ENCODE assay signal across 27 mouse cellular contexts in genomic region chr1:161392906-161393305, GRCm38 (mm10). TPM values are rescaled to one million over a fixed set of nuclear protein-coding genes. Genes with fewer than 3 reads are reported as not detected.
DNase-seq lines count a peak whose midpoint lies in the region; ATAC-seq and TF ChIP-seq lines count a peak whose summit lies in the region.
"Had no signal": no experiment of that assay in that cellular context is flagged by ENCODE, and none has a peak within 500 bp of the region (broad histone marks: within the 10 kb centered on the region; RNA-seq: fewer than 3 reads in every experiment).

No protein-coding gene starts in this region.

- WGBS in lung, postnatal 0 days, result 43% methylated on average over 10 of the region's 10 CpGs

- no peak overlapping the region for H3K4me2 ChIP-seq in lung, postnatal 0 days (replicated peaks; ENCODE audit: low read depth, low read length)
- peak overlapping the region; percentile 54 for H3K4me2 ChIP-seq in myocyte (ENCODE audit: low read depth)
- H3K4me2 ChIP-seq: embryonic facial prominence, embryonic 12.5 days; forebrain, embryonic 13.5 days; forebrain, embryonic 15.5 days had no signal

- H3ac ChIP-seq in myocyte (ENCODE audit: control insufficient read depth, insufficient read length), result no peak overlapping the region

- H3K9ac ChIP-seq in lung, postnatal 0 days (replicated peaks; ENCODE audit: low read depth), result no peak overlapping the region
- H3K9ac ChIP-seq: embryonic facial prominence, embryonic 12.5 days; forebrain, embryonic 13.5 days; forebrain, embryonic 15.5 days; forebrain, postnatal 0 days had no signal

- H3K27ac ChIP-seq in lung, postnatal 0 days (ENCODE audit: low read length), result no peak overlapping the region
- H3K27ac ChIP-seq: embryonic facial prominence, embryonic 10.5 days; embryonic facial prominence, embryonic 12.5 days; forebrain, embryonic 13.5 days; forebrain, embryonic 15.5 days had no signal

- no peaks in the 10 kb centered on the region for H3K27me3 ChIP-seq in lung, postnatal 0 days (replicated peaks; ENCODE audit: insufficient read depth, low read length)
- no peaks in the 10 kb centered on the region for H3K27me3 ChIP-seq in myocyte (ENCODE audit: control insufficient read depth, insufficient read depth, insufficient read length)
- H3K27me3 ChIP-seq: CH12.LX; embryonic facial prominence, embryonic 12.5 days; forebrain, embryonic 13.5 days; forebrain, embryonic 15.5 days; Patski had no signal

- TF ChIP-seq EP300 in lung, postnatal 0 days (IDR thresholded peaks at IDR 0.05), result no peak

- peak; percentile 38; the same call in 1 of the 2 replicates for ATAC-seq in lung, postnatal 0 days
- no peak for ATAC-seq in megakaryocyte progenitor cell, adult 5-6 weeks (replicated peaks; ENCODE audit: poor library complexity)
- ATAC-seq: activated CD4-positive, CD25-positive, alpha-beta regulatory T cell, adult 4 months; CD4-positive, CD25-positive, alpha-beta regulatory T cell, adult 4 months; forebrain, embryonic 13.5 days; forebrain, embryonic 15.5 days; forebrain, postnatal 0 days; Patski had no signal

- no peak for TF ChIP-seq CTCF in lung, postnatal 0 days (IDR thresholded peaks at IDR 0.05)

- H3K36me3 ChIP-seq in lung, postnatal 0 days (ENCODE audit: insufficient read depth, low read length), result no peaks in the 10 kb centered on the region
- H3K36me3 ChIP-seq in myocyte (ENCODE audit: control insufficient read depth, insufficient read depth), result no peaks in the 10 kb centered on the region
- H3K36me3 ChIP-seq: embryonic facial prominence, embryonic 10.5 days; embryonic facial prominence, embryonic 12.5 days; forebrain, embryonic 15.5 days; G1E had no signal

- H3K79me2 ChIP-seq in myocyte (ENCODE audit: control insufficient read depth, insufficient read depth), result no peaks in the 10 kb centered on the region

- H3K4me1 ChIP-seq in lung, postnatal 0 days (ENCODE audit: insufficient read depth, low read depth, low read length), result no peaks in the 10 kb centered on the region
- H3K4me1 ChIP-seq: embryonic facial prominence, embryonic 12.5 days; forebrain, embryonic 13.5 days; forebrain, embryonic 15.5 days had no signal

- no peak overlapping the region for H3K4me3 ChIP-seq in lung, postnatal 0 days (ENCODE audit: low read depth, low read length)
- H3K4me3 ChIP-seq in myocyte, result no peak overlapping the region
- H3K4me3 ChIP-seq: embryonic facial prominence, embryonic 10.5 days; embryonic facial prominence, embryonic 12.5 days; forebrain, embryonic 13.5 days; forebrain, embryonic 15.5 days had no signal

- peak; percentile 61 for DNase-seq in heart, adult 11 months
- DNase-seq in heart, adult 18-20 months, result no peak
- peak; percentile 21 for DNase-seq in lung, postnatal 0 days (ENCODE audit: low spot score)
- no peak for DNase-seq in lung, postnatal 4 days
- DNase-seq: adrenal gland, adult 8-10 months; adrenal gland, postnatal 14 days; adrenal gland, postnatal 36 days; cerebellum, adult 11-12 months; cerebellum, adult 2 months; cerebellum, adult 9-10 months; cerebellum, postnatal 10 days; cerebellum, postnatal 25 days; forebrain, postnatal 0 days had no signal

- TF ChIP-seq POLR2A in myocyte (IDR thresholded peaks at IDR 0.05; ENCODE audit: insufficient read length, low read depth), result no peak

- H3K9me3 ChIP-seq in lung, postnatal 0 days (ENCODE audit: low read length), result no peaks in the 10 kb centered on the region
- H3K9me3 ChIP-seq: embryonic facial prominence, embryonic 10.5 days; embryonic facial prominence, embryonic 12.5 days; forebrain, embryonic 13.5 days; forebrain, embryonic 15.5 days; G1E had no signal

TF ChIP-seq in myocyte, 11 proteins besides CTCF, POLR2A, EP300 and RAD21:
- TF ChIP-seq USF1 (IDR thresholded peaks at IDR 0.05; ENCODE audit: low read depth), result no peak
- TF ChIP-seq MYOD1 (IDR thresholded peaks at IDR 0.05; ENCODE audit: control insufficient read depth in 1 of 3, insufficient read length in 2 of 3, low read depth in 2 of 3), result peak in 2 of 3 experiments; percentile 6 to 35
- no peak for TF ChIP-seq MAX (IDR thresholded peaks at IDR 0.05; ENCODE audit: low read depth)
TF ChIP-seq in myocyte: peak in this region for 1.

RNA-seq across cellular contexts. Expression of gene Tnfsf4, which starts 2.3 kb away (rescaled TPM):
- not detected for total RNA-seq in heart, adult 18-20 months (2021)
- not detected in 2 replicates for polyA plus RNA-seq in lung, postnatal 0 days (2015; fragmentation: Nextera tagmentation; extraction: Ambion mirVana)
- not detected for polyA plus RNA-seq in myocyte (2012; fragmentation: generic; extraction: Trizol)
- 0.15 and 0.59 TPM in 2 replicates for total RNA-seq in megakaryocyte progenitor cell, adult 5-6 weeks (2015)
- 0.30 TPM in 1 of 2 replicates, not detected in the other for total RNA-seq in megakaryocyte progenitor cell, adult 5-6 weeks (2017)
- total RNA-seq: adrenal gland, adult 18-20 months; adrenal gland, adult 8-10 months; adrenal gland, postnatal 14 days; adrenal gland, postnatal 36 days; forebrain, postnatal 0 days had no signal
- polyA plus RNA-seq: cerebellum, adult 2 months; cortical plate, adult 2 months; embryonic facial prominence, embryonic 10.5 days; embryonic facial prominence, embryonic 12.5 days; forebrain, embryonic 11.5 days; forebrain, embryonic 13.5 days; forebrain, embryonic 15.5 days; forebrain, postnatal 0 days; G1E; Patski had no signal

Comparison
In these comparisons a context has a peak if more than half of its experiments do, and no peak if none do; other contexts are left out.
1. DNase-seq: peak in heart, adult 11 months (single experiment) and lung, postnatal 0 days (single experiment); none in heart, adult 18-20 months (0 of 2) and lung, postnatal 4 days (0 of 2).